Mouse (Mus musculus) kidney, postnatal 0 days (tissue): ENCODE results near the gene Cd302. TPM values are rescaled to one million over a fixed set of nuclear protein-coding genes. Genes with fewer than 3 reads are reported as not detected.

Source experiments
- ATAC-seq: fragments of 200-750 bp; cut with Nextera tagmentation; replicated peaks from 2 replicates; pipeline ENCODE4 v1.8.0; 2017; ENCODE audit warnings: low read depth, moderate number of reproducible peaks, moderate TSS enrichment, moderate library complexity; ENCODE audit not compliant: low FRiP score
- DNase-seq: peaks from one replicate; pipeline ENCODE4 v3.0.0-alpha.2; 2016; ENCODE audit warnings: low spot score
- H3K27ac ChIP-seq: fragments of 300-500 bp; sonication (generic); 2 replicates; pipeline ENCODE4 v1.5.1; 2014; ENCODE audit warnings: mild to moderate bottlenecking
- H3K27me3 ChIP-seq: fragments of 300-500 bp; sonication (generic); 2 replicates; pipeline ENCODE4 v1.6.1; 2014; ENCODE audit warnings: low read length, mixed read lengths; ENCODE audit not compliant: insufficient read depth
- H3K36me3 ChIP-seq: fragments of 300-500 bp; sonication (generic); 2 replicates; pipeline ENCODE4 v1.6.1; 2014; ENCODE audit warnings: low read length, mixed read lengths; ENCODE audit not compliant: insufficient read depth
- H3K4me1 ChIP-seq: fragments of 300-500 bp; sonication (generic); replicated peaks from 2 replicates; pipeline ENCODE4 v1.6.1; 2014; ENCODE audit warnings: antibody characterized with exemption, low read length, mixed read lengths; ENCODE audit not compliant: insufficient read depth
- H3K4me2 ChIP-seq: fragments of 300-500 bp; sonication (generic); 2 replicates; pipeline ENCODE4 v1.6.1; 2014; ENCODE audit warnings: mild to moderate bottlenecking, low read length, moderate library complexity, mixed read lengths
- H3K4me3 ChIP-seq: fragments of 300-500 bp; sonication (generic); replicated peaks from 2 replicates; pipeline ENCODE4 v1.5.1; 2014; ENCODE audit warnings: low read depth, low read length
- H3K9ac ChIP-seq: fragments of 300-500 bp; sonication (generic); 2 replicates; pipeline ENCODE4 v1.6.1; 2014; ENCODE audit warnings: low read depth, low read length
- H3K9me3 ChIP-seq: fragments of 300-500 bp; sonication (generic); replicated peaks from 2 replicates; pipeline ENCODE4 v1.6.1; 2016; ENCODE audit warnings: low read length, inconsistent platforms, mixed read lengths
- CTCF ChIP-seq: IDR thresholded peaks from 2 replicates; pipeline ENCODE4 v1.5.1; 2016; ENCODE audit warnings: antibody characterized with exemption, low read depth, mild to moderate bottlenecking, moderate library complexity
- WGBS: fragments of 180-500 bp; shearing (Covaris S2); extraction: QIAGEN DNeasy Blood & Tissue Kit; methylation state at CpG from one replicate; pipeline ENCODE4 v1.1.7; 2014; 5-methylcytosine and 5-hydroxymethylcytosine counted together
- polyA plus RNA-seq: library from polyadenylated mRNA; unstranded; fragments of >200 nt; fragmentation: Nextera tagmentation; extraction: Ambion mirVana; gene quantifications from 2 replicates; pipeline ENCODE4 v1.2.1, GENCODE M21; 2015

The Cd302 gene
- polyA plus RNA-seq, 1 experiment from 2014 or later: 66.8 TPM

DNA sequence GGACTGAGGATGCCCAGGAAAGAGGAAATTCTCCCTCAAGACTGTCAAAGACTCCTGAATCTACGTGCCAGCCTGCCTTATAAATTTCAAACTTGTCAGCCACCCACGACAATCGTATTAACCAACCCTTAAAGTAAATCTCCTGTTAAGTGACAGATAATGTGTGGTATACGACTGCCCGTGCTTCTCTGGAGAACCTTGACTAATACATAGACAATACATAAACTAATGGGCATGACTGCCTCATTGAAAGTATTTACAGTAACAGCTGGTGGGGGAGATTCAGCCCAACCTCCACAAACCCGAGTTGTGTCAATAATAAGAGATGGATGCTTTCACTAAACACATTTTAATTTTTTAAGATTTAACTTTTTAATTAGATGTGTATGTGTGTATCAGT, 78.5 kb downstream of the Cd302 start:
- no peak overlapping the region for H3K9ac ChIP-seq
- no peaks in the 10 kb centered on the region for H3K4me1 ChIP-seq
- peaks cover 15% of the 10 kb centered on the region; the same call in 1 of the 2 replicates for H3K36me3 ChIP-seq
- no peak overlapping the region for H3K4me3 ChIP-seq
- 75% methylated on average over 6 of the region's 6 CpGs for WGBS
- DNase-seq: no peak
- no peak overlapping the region for H3K4me2 ChIP-seq
- no peaks in the 10 kb centered on the region for H3K9me3 ChIP-seq
- H3K27ac ChIP-seq: no peak overlapping the region
- TF ChIP-seq CTCF: no peak
- ATAC-seq: no peak
- no peaks in the 10 kb centered on the region for H3K27me3 ChIP-seq

DNA sequence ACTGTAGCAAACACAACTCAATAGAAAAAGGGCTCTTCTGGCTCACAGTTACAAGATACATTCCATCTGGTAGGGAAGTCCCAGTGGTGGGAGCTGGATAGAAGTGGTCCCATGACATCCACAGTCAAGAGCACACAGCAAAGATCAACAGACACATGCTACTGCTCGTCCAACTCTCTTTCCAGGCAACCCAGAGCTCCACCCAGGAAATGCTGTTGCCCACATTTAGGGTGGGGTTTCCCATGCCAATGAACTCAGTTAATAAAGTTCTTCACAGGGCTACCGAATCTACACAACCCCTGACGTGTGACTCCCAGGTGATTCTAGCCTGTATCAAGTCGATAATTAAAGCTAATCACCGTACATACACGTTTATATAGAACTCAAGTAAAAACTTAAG, 80.1 kb downstream of the Cd302 start:
- Histone ChIP-seq H3K27me3 (no peaks in the 10 kb centered on the region), H3K4me1 (no peaks in the 10 kb centered on the region), H3K36me3 (peaks cover 15% of the 10 kb centered on the region; the same call in 1 of the 2 replicates), H3K27ac (no peak overlapping the region), H3K4me3 (no peak overlapping the region), H3K4me2 (no peak overlapping the region), H3K9me3 (no peaks in the 10 kb centered on the region), H3K9ac (no peak overlapping the region)
- TF ChIP-seq CTCF: no peak
- WGBS: 85% methylated on average over 6 of the region's 6 CpGs
- ATAC-seq (no peak), DNase-seq (no peak)

DNA sequence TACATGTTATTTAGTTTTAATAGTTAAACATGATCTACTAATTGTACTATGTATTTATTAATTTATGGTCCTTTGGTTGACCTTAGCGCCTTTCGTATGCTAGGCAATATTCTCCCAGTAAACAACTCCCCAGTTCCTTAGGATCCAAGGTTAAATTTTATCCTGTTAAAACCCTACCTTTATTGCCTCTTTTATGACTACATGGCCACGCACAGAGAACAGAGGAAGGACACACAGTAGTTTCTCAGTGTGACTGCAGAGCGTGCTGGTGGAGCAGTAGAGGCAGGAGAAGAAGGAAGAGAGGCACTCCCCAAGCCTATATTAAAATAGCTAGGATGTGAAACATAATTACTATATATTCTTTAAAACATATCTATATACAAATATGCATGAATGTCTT, 80.6 kb downstream of the Cd302 start:
- no peak for TF ChIP-seq CTCF
- Histone ChIP-seq H3K9me3 (no peaks in the 10 kb centered on the region), H3K4me1 (no peaks in the 10 kb centered on the region), H3K36me3 (peaks cover 15% of the 10 kb centered on the region; the same call in 1 of the 2 replicates), H3K4me2 (no peak overlapping the region), H3K27me3 (no peaks in the 10 kb centered on the region), H3K27ac (no peak overlapping the region), H3K4me3 (no peak overlapping the region), H3K9ac (no peak overlapping the region)
- no peak for ATAC-seq
- WGBS: 76% methylated on average over 4 of the region's 4 CpGs
- no peak for DNase-seq

DNA sequence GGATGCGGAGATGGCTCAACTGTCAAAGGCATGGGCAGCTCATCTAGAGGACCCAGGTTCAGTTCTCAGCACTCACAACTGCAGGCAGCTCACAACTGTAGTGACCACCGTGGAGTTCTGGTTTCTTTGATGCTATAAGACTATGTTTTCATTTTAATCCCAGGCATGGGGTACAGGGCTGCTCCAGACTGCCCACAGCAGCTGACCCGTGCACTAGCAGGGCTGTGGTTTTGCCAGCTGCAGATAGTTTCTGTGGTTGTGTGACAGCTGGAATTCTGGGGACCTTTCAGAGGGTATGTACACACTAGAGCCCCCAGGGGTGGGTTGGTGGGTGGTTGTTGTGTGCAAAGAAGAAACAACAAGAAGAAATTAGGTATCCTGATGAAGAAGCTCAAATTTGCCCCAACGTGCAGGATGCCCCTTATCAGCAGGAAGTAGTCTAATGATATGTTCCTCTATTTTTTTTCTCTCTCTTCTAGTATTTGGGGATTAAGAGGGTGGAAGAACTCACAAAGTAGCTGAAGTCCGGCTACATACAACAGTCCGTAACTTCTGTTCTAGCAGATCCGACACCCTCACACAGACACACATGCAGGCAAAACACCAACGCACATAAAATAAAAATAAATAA, 81.3 kb downstream of the Cd302 start:
- TF ChIP-seq CTCF: no peak
- Histone ChIP-seq H3K4me2 (no peak overlapping the region), H3K4me3 (no peak overlapping the region), H3K9me3 (no peaks in the 10 kb centered on the region), H3K27me3 (no peaks in the 10 kb centered on the region), H3K36me3 (peaks cover 15% of the 10 kb centered on the region; the same call in 1 of the 2 replicates), H3K4me1 (no peaks in the 10 kb centered on the region), H3K27ac (no peak overlapping the region), H3K9ac (no peak overlapping the region)
- 84% methylated on average over 8 of the region's 8 CpGs for WGBS
- ATAC-seq (no peak), DNase-seq (no peak)

Other genes starting within 250 kb of the Cd302 start
- 51.7 and 53.9 TPM in 2 replicates for gene Baz2b, start 74.6 kb downstream of the Cd302 start, polyA plus RNA-seq
- gene March7, start 74.6 kb downstream of the Cd302 start, polyA plus RNA-seq: 60.3 and 64.3 TPM in 2 replicates
- 1.4 and 1.6 TPM in 2 replicates for gene Ly75, start 98.8 kb upstream of the Cd302 start, polyA plus RNA-seq